Mouse (Mus musculus): Measurements from ENCODE around the gene Lrrn4.

DNA sequence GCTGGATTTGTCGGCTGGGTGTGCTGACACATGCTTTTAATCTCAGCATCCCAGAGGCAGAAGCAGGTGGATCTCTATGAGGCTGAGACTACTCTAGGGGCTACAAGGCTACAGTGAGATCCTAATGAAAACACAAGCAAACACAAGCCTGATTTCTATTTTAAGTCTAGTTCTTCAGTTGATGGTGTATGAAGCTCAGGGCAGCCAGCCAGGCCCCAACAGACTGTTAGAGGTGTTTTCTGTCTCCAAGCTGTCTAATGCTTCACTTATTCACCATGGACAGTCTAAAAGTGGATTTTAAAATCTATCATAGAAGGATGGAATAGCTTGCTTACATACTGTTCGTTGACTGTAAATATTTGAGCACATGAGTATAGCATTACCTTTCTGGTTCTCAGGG is 19.2 kb downstream of the Lrrn4 start:
- TF ChIP-seq MAFK (IDR thresholded peaks at IDR 0.05; ENCODE audit: insufficient read depth, low read depth, low read length) (no peak), ZNF384 (IDR thresholded peaks at IDR 0.05; ENCODE audit: low read depth, low read length) (no peak), CHD2 (IDR thresholded peaks at IDR 0.05; ENCODE audit: low read depth, low read length) (no peak), HCFC1 (IDR thresholded peaks at IDR 0.05; ENCODE audit: borderline replicate concordance, insufficient read depth, low read length) (no peak)
